Mouse (Mus musculus) embryonic facial prominence, embryonic 14.5 days (tissue): ENCODE results near the gene Masp2. TPM values are rescaled to one million over a fixed set of nuclear protein-coding genes. Genes with fewer than 3 reads are reported as not detected.

Experiments used
- polyA plus RNA-seq: library from polyadenylated mRNA; unstranded; fragments of >200 nt; fragmentation: Nextera tagmentation; extraction: Ambion mirVana; gene quantifications from 2 replicates; pipeline ENCODE4 v1.2.1, GENCODE M21; 2014

The Masp2 gene
- polyA plus RNA-seq, 1 experiment from 2014 or later = 0.25 TPM

Other genes starting within 250 kb of the Masp2 start
- 13.3 and 16.7 TPM in 2 replicates for gene Ubiad1, start 157.8 kb upstream of the Masp2 start, polyA plus RNA-seq
- 16.3 and 20.5 TPM in 2 replicates for gene Mtor, start 153.9 kb upstream of the Masp2 start, polyA plus RNA-seq
- 3.8 and 4.8 TPM in 2 replicates for gene Angptl7, start 102.1 kb upstream of the Masp2 start, polyA plus RNA-seq
- gene Exosc10, start 44.1 kb upstream of the Masp2 start, polyA plus RNA-seq = 80.9 and 90.7 TPM in 2 replicates
- gene Srm, start 11.1 kb upstream of the Masp2 start, polyA plus RNA-seq = 273 and 291 TPM in 2 replicates
- 151 and 156 TPM in 2 replicates for gene Tardbp, start 24.5 kb downstream of the Masp2 start, polyA plus RNA-seq
- 0.17 TPM in 1 of 2 replicates, not detected in the other for gene Gm572, start 40.8 kb downstream of the Masp2 start, polyA plus RNA-seq
- 7.8 and 7.9 TPM in 2 replicates for gene Casz1, start 201.9 kb downstream of the Masp2 start, polyA plus RNA-seq